Mouse (Mus musculus): ENCODE data around the gene Mtx3. TPM values are rescaled to one million over a fixed set of nuclear protein-coding genes. Genes with fewer than 3 reads are reported as not detected.

Mtx3 gene
- polyA plus RNA-seq, 1 experiment from 2014 or later: 4.3 TPM

- no peaks in the 10 kb centered on the region for H3K4me1 ChIP-seq
- H3K4me2 ChIP-seq (replicated peaks): no peak overlapping the region
- no peaks in the 10 kb centered on the region for H3K27me3 ChIP-seq
- 83% methylated on average over 4 of the region's 4 CpGs for WGBS
- peaks cover 37% of the 10 kb centered on the region for H3K36me3 ChIP-seq
- no peak for ATAC-seq (ENCODE audit: low FRiP score)
- no peaks in the 10 kb centered on the region for H3K9me3 ChIP-seq (replicated peaks)
- no peak overlapping the region for H3K27ac ChIP-seq
- no peak overlapping the region for H3K9ac ChIP-seq
- no peak overlapping the region for H3K4me3 ChIP-seq
Measured at GRCm38 (mm10) chr13:92855901-92856300, 11.3 kb downstream of the Mtx3 start.

DNA sequence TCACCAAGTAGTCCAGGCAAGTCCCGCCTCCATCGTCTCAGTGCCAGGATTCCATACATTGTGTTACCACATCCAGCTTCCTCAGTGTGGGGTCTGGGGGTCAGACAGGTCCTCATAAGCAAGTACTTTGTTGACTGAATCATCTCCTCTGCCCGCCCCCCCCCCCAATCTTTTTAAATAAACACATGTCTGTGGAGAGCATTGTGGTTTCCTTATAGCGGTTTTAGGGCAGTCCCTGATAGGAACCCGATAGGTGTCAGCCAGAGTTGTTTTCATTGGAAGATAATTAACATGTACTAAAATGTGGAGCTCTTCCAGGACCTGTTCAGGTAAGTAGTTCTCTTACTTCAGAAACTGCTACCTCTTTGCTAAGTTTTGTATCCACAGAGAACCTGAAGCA is 14.2 kb downstream of the Mtx3 start:
- 88% methylated on average over 5 of the region's 5 CpGs for WGBS
- H3K36me3 ChIP-seq: peaks cover 15% of the 10 kb centered on the region
- no peak overlapping the region for H3K27ac ChIP-seq
- H3K9me3 ChIP-seq (replicated peaks): no peaks in the 10 kb centered on the region
- H3K4me2 ChIP-seq (replicated peaks): no peak overlapping the region
- H3K27me3 ChIP-seq: no peaks in the 10 kb centered on the region
- no peaks in the 10 kb centered on the region for H3K4me1 ChIP-seq
- no peak for ATAC-seq (ENCODE audit: low FRiP score)
- no peak overlapping the region for H3K4me3 ChIP-seq
- H3K9ac ChIP-seq: no peak overlapping the region

DNA sequence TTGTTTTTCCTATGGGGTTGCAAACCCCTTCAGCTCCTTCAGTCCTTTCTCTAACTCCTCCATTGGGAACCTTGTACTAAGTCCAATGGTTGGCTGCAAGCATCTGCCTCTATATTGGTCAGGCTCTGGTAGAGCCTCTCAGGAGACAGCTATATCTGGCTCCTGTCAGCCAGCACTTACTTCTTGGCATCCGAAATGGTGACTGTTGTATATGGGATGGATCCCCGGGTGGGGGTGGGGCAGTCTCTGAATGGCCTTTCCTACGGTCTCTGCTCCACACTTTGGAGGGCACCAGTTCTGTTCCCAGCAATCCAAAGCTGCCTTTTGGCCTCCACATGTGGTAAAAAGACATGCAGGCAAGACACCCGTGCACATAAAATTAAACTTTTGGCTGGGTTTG is 15.4 kb downstream of the Mtx3 start:
- Histone ChIP-seq H3K4me3 (no peak overlapping the region), H3K4me2 (replicated peaks) (no peak overlapping the region), H3K36me3 (0 out of 2 replicates have a peak, but pooled peaks cover 7% of the 10 kb centered on the region), H3K27ac (no peak overlapping the region), H3K9me3 (replicated peaks) (no peaks in the 10 kb centered on the region), H3K9ac (no peak overlapping the region), H3K27me3 (no peaks in the 10 kb centered on the region), H3K4me1 (no peaks in the 10 kb centered on the region)
- no peak for ATAC-seq (ENCODE audit: low FRiP score)
- WGBS: 82% methylated on average over 4 of the region's 4 CpGs

- Histone ChIP-seq H3K27me3 (no peaks in the 10 kb centered on the region), H3K4me2 (replicated peaks) (no peak overlapping the region), H3K36me3 (no peaks in the 10 kb centered on the region), H3K4me1 (no peaks in the 10 kb centered on the region), H3K9ac (no peak overlapping the region), H3K9me3 (replicated peaks) (no peaks in the 10 kb centered on the region), H3K4me3 (no peak overlapping the region), H3K27ac (no peak overlapping the region)
- no peak for ATAC-seq (ENCODE audit: low FRiP score)
- 81% methylated on average over 7 of the region's 7 CpGs for WGBS
Measured at GRCm38 (mm10) chr13:92865358-92865757, 20.8 kb downstream of the Mtx3 start.

DNA sequence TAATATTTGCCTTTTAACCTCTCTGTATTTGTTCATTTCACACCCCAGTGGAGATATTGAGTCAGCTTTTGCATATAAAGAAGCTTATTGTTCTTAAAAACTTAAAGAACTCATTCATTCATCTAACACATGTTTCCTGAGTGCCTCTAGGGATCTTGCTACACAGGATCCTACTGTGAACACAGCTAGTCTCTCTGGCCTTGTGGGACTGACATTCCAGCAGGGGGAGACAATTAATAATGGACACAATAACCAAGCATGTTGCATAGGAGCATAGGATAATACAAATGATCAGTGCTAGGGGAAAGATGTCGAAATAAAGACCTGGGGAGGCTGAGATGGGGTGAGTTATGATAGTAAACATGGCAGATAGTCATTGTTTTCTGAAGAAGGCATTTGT is 22.1 kb downstream of the Mtx3 start:
- Histone ChIP-seq H3K4me1 (no peaks in the 10 kb centered on the region), H3K4me3 (no peak overlapping the region), H3K9ac (no peak overlapping the region), H3K9me3 (replicated peaks) (no peaks in the 10 kb centered on the region), H3K27ac (no peak overlapping the region), H3K36me3 (no peaks in the 10 kb centered on the region), H3K27me3 (no peaks in the 10 kb centered on the region), H3K4me2 (replicated peaks) (no peak overlapping the region)
- 74% methylated on average over 1 of the region's 1 CpGs for WGBS
- ATAC-seq (ENCODE audit: low FRiP score): no peak

DNA sequence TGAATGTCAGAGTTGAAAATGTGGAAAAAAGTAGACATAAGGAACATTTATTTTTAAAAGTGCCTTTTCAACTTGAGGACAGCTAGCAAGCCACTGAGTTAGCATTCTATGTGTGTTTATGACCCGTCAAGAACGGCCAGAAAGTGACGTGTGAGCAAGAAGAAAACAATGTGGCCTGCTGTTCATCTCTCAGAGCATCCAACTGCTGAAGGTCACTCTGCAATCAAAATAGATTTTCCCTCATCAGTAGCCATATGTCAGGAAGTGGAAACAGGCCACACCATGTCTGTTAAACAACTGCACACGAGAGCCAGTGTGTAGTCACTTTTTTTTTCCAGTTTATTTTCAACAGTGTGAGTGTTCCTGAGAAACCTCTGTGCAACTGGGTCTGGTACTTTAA is 35.0 kb downstream of the Mtx3 start:
- no peaks in the 10 kb centered on the region for H3K36me3 ChIP-seq
- H3K9ac ChIP-seq: no peak overlapping the region
- no peak for ATAC-seq (ENCODE audit: low FRiP score)
- H3K9me3 ChIP-seq (replicated peaks): no peaks in the 10 kb centered on the region
- 61% methylated on average over 4 of the region's 4 CpGs for WGBS
- H3K27me3 ChIP-seq: no peaks in the 10 kb centered on the region
- peaks cover 7% of the 10 kb centered on the region; the same call in 1 of the 2 replicates for H3K4me1 ChIP-seq
- H3K4me2 ChIP-seq (replicated peaks): no peak overlapping the region
- H3K4me3 ChIP-seq: no peak overlapping the region
- no peak overlapping the region for H3K27ac ChIP-seq

- no peak overlapping the region for H3K9ac ChIP-seq
- peaks cover 7% of the 10 kb centered on the region; the same call in 1 of the 2 replicates for H3K4me1 ChIP-seq
- 59% methylated on average over 9 of the region's 9 CpGs for WGBS
- no peaks in the 10 kb centered on the region for H3K9me3 ChIP-seq (replicated peaks)
- no peak overlapping the region for H3K4me2 ChIP-seq (replicated peaks)
- H3K36me3 ChIP-seq: no peaks in the 10 kb centered on the region
- no peak for ATAC-seq (ENCODE audit: low FRiP score)
- H3K4me3 ChIP-seq: no peak overlapping the region
- no peaks in the 10 kb centered on the region for H3K27me3 ChIP-seq
- no peak overlapping the region for H3K27ac ChIP-seq
Measured at GRCm38 (mm10) chr13:92879933-92880332, 35.4 kb downstream of the Mtx3 start.

DNA sequence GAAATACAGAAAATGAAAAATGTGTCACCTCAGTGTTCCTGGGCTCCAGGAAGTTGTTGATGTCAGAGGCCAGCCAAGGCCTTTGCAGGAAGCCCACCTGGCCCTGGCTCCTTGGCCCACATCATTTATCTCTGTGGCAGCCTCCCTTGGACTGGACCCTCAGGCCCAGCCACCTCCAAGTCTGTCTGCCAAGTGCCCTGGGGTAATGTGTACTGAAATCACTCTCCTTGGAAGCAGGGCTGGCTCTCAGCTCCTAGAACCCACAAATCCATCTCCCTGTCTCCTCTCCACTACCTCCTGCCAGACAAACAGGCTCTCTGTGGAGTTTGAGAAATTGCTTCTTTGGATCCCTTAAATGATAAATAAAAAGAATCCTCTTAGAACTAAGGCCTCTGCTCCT is 36.0 kb downstream of the Mtx3 start:
- Histone ChIP-seq H3K36me3 (no peaks in the 10 kb centered on the region), H3K4me2 (replicated peaks) (no peak overlapping the region), H3K27me3 (no peaks in the 10 kb centered on the region), H3K9me3 (replicated peaks) (no peaks in the 10 kb centered on the region), H3K4me1 (peaks cover 7% of the 10 kb centered on the region; the same call in 1 of the 2 replicates), H3K4me3 (no peak overlapping the region), H3K9ac (no peak overlapping the region), H3K27ac (no peak overlapping the region)
- ATAC-seq (ENCODE audit: low FRiP score): no peak

- Histone ChIP-seq H3K4me2 (replicated peaks) (no peak overlapping the region), H3K9ac (no peak overlapping the region), H3K9me3 (replicated peaks) (no peaks in the 10 kb centered on the region), H3K4me1 (peaks cover 7% of the 10 kb centered on the region; the same call in 1 of the 2 replicates), H3K36me3 (no peaks in the 10 kb centered on the region), H3K27ac (no peak overlapping the region), H3K27me3 (no peaks in the 10 kb centered on the region), H3K4me3 (no peak overlapping the region)
- WGBS: 86% methylated on average over 9 of the region's 9 CpGs
- no peak for ATAC-seq (ENCODE audit: low FRiP score)
Measured at GRCm38 (mm10) chr13:92882271-92882985, 37.9 kb downstream of the Mtx3 start.

DNA sequence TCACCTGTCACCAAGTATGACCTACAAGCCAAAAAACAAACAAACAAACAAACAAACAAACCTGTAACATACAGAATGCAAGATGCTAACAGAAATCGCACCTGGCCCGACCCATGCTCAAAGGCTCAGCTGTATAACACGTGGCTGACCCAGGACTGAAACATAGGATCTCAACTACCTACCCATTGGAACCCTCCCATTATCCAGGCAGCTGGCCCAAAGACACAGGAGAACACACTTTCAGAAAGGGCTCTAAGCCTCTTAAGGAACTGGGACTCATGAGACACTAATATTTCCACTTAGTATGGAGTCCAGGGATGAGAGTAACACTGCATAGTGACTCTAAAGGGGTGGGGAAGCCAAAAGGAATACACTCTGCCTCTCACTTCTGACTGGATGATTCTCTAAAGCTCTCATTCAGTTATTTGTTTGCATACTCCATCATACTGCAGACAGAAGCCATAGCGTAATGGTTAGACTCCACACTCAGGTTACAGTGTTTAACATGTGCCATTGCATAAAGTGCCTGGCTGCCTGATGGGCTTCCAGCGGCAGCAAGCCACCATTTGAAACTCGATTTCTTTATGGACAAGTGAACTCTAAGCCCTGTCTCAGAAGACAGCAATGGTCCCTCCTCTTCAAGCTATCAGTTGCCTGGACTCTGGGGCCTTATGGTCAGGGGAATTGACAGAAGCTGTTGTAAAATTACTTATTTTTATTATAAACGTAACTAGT is 38.6 kb downstream of the Mtx3 start:
- Histone ChIP-seq H3K27me3 (no peaks in the 10 kb centered on the region), H3K27ac (no peak overlapping the region), H3K4me1 (peaks cover 7% of the 10 kb centered on the region; the same call in 1 of the 2 replicates), H3K4me3 (no peak overlapping the region), H3K9ac (no peak overlapping the region), H3K4me2 (replicated peaks) (no peak overlapping the region), H3K9me3 (replicated peaks) (no peaks in the 10 kb centered on the region), H3K36me3 (no peaks in the 10 kb centered on the region)
- WGBS: 89% methylated on average over 7 of the region's 7 CpGs
- no peak for ATAC-seq (ENCODE audit: low FRiP score)

- no peak for ATAC-seq (ENCODE audit: low FRiP score)
- Histone ChIP-seq H3K36me3 (no peaks in the 10 kb centered on the region), H3K27ac (no peak overlapping the region), H3K27me3 (no peaks in the 10 kb centered on the region), H3K4me1 (peaks cover 7% of the 10 kb centered on the region; the same call in 1 of the 2 replicates), H3K4me2 (replicated peaks) (no peak overlapping the region), H3K9ac (no peak overlapping the region), H3K4me3 (no peak overlapping the region), H3K9me3 (replicated peaks) (no peaks in the 10 kb centered on the region)
- 96% methylated on average over 1 of the region's 1 CpGs for WGBS
Measured at GRCm38 (mm10) chr13:92884206-92884605, 39.6 kb downstream of the Mtx3 start.

GRCm38 (mm10) chr13:92884930-92885329 is 40.4 kb downstream of the Mtx3 start:
- H3K27ac ChIP-seq: no peak overlapping the region
- no peaks in the 10 kb centered on the region for H3K9me3 ChIP-seq (replicated peaks)
- no peaks in the 10 kb centered on the region for H3K27me3 ChIP-seq
- H3K36me3 ChIP-seq: no peaks in the 10 kb centered on the region
- no peak for ATAC-seq (ENCODE audit: low FRiP score)
- H3K9ac ChIP-seq: no peak overlapping the region
- H3K4me3 ChIP-seq: no peak overlapping the region
- no peak overlapping the region for H3K4me2 ChIP-seq (replicated peaks)
- peaks cover 2% of the 10 kb centered on the region; the same call in 1 of the 2 replicates for H3K4me1 ChIP-seq
- WGBS: 70% methylated on average over 1 of the region's 1 CpGs

DNA sequence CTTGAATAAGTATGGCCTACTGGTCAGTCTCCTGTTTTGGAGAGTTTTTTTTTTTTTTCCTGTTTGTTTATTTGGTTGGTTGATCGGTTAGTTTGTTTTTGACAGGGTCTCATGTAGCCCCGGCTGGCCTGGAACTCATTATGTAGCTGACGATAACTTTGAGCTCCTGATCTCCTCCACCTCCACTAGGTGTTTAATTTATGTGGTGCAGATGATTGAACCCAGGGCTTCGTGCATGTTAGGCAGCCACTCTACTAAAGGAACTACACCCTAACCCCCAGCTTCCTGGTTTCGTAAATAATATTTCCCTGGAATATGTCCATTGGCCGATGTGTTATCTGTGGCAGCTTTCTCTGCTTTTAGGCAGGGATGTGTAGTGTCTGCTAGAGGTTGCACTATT is 54.5 kb downstream of the Mtx3 start:
- ATAC-seq (ENCODE audit: low FRiP score): no peak
- no peaks in the 10 kb centered on the region for H3K9me3 ChIP-seq (replicated peaks)
- no peak overlapping the region for H3K27ac ChIP-seq
- H3K9ac ChIP-seq: no peak overlapping the region
- no peaks in the 10 kb centered on the region for H3K36me3 ChIP-seq
- no peaks in the 10 kb centered on the region for H3K27me3 ChIP-seq
- H3K4me2 ChIP-seq (replicated peaks): no peak overlapping the region
- 80% methylated on average over 6 of the region's 6 CpGs for WGBS
- no peak overlapping the region for H3K4me3 ChIP-seq
- H3K4me1 ChIP-seq: no peaks in the 10 kb centered on the region
